Mouse (Mus musculus): ENCODE results near the gene Bach2. TPM values are rescaled to one million over a fixed set of nuclear protein-coding genes. Genes with fewer than 3 reads are reported as not detected.

Bach2 gene
- polyA plus RNA-seq, 1 experiment = 18.7 TPM

DNA sequence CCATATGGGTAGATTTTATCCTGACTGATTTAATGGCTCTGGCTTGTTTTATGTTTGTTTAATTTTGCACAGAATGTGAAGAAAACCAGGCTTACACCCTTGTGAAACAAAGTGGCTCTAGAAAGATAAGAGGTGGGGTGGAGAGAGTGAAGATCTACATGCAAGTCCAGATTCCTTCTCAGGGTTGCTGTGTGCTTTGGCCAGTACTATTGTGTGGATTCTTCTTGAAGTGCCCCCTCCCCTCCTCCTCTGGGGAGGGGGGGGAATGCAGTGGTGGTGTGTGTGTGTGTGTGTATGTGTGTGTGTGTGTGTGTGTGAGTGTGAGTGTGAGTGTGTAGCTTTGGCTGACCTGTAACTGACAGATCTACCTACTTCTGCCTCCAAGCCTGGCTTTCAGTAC lies 383.0 kb downstream of the Bach2 start:
- Histone ChIP-seq H3K36me3 (ENCODE audit: control insufficient read depth, insufficient read depth, low read length, poor library complexity, severe bottlenecking) (peaks cover 16% of the 10 kb centered on the region), H3K27ac (ENCODE audit: insufficient read depth, low read length) (no peak overlapping the region), H3K4me1 (ENCODE audit: control insufficient read depth, insufficient read depth, low read length) (no peaks in the 10 kb centered on the region), H3K9me3 (replicated peaks; ENCODE audit: control insufficient read depth, insufficient read depth, low read length, poor library complexity, severe bottlenecking) (no peaks in the 10 kb centered on the region), H3K27me3 (ENCODE audit: control insufficient read depth, insufficient read depth, low read length, poor library complexity, severe bottlenecking) (no peaks in the 10 kb centered on the region), H3K4me3 (ENCODE audit: low read depth, low read length) (no peak overlapping the region), H3K9ac (ENCODE audit: low read depth, poor library complexity, severe bottlenecking) (no peak overlapping the region)
- TF ChIP-seq EP300 (IDR thresholded peaks at IDR 0.05; ENCODE audit: insufficient read depth, low read depth, low read length) (no peak), CTCF (IDR thresholded peaks at IDR 0.05; ENCODE audit: low read depth, low read length) (no peak), POLR2A (IDR thresholded peaks at IDR 0.05; ENCODE audit: insufficient read depth, low read length) (no peak)
